Mouse (Mus musculus): ENCODE data around the gene Caprin1. TPM values are rescaled to one million over a fixed set of nuclear protein-coding genes. Genes with fewer than 3 reads are reported as not detected.

Gene Caprin1
- polyA plus RNA-seq, 1 experiment from 2014 or later, result 317 TPM

DNA sequence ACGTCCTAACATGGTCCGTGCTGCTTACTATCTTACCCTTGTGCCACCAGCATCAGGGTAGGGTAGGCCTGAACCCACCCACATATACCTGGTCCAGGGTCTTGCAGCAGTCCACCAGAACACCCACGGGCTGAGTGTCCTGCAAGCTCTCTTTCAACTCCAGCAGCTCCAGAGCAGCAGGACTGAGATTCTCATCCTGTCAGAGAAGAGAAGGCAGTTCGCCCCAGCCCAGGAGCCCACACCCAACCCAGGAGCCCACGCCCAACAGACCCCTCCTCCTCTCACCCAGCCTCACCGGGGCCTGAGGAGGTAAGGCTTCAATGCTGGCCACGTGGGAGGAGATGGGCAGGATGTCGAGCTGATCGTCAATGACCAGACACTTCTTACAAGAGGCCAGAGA lies 49.6 kb downstream of the Caprin1 start:
- H3K27ac ChIP-seq, result no peak overlapping the region
- no peak overlapping the region for H3K4me2 ChIP-seq
- no peak overlapping the region for H3K9ac ChIP-seq
- 84% methylated on average over 9 of the region's 9 CpGs for WGBS
- H3K9me3 ChIP-seq, result no peaks in the 10 kb centered on the region
- no peaks in the 10 kb centered on the region for H3K27me3 ChIP-seq
- no peaks in the 10 kb centered on the region for H3K4me1 ChIP-seq
- peaks cover 53% of the 10 kb centered on the region for H3K36me3 ChIP-seq
- ATAC-seq (ENCODE audit: borderline replicate concordance, extremely low read depth, low FRiP score, low TSS enrichment), result no peak
- no peak overlapping the region for H3K4me3 ChIP-seq

DNA sequence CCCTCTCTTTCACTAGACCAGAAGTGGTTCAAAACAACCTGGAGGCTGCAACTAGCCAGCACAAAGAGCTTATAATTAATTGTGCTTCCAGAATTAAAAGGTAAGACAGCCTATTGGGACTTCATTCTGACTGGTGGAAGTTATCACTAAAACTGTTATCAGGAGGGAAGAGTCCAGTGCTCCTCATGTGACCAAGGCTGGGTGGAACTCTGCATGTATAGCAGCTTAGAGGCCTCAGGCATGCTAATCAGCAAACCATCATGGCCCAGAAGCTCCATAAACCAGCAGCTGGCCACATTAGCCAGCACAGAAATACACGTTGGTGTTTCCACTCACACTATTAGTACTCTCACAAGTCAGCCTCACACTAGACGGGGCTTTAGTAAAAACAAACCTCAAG lies 50.7 kb downstream of the Caprin1 start:
- H3K9ac ChIP-seq, result no peak overlapping the region
- H3K4me3 ChIP-seq, result no peak overlapping the region
- no peaks in the 10 kb centered on the region for H3K9me3 ChIP-seq
- WGBS, result 81% methylated on average over 2 of the region's 2 CpGs
- H3K4me1 ChIP-seq, result no peaks in the 10 kb centered on the region
- ATAC-seq (ENCODE audit: borderline replicate concordance, extremely low read depth, low FRiP score, low TSS enrichment), result no peak
- peaks cover 53% of the 10 kb centered on the region for H3K36me3 ChIP-seq
- no peaks in the 10 kb centered on the region for H3K27me3 ChIP-seq
- H3K27ac ChIP-seq, result no peak overlapping the region
- no peak overlapping the region for H3K4me2 ChIP-seq

DNA sequence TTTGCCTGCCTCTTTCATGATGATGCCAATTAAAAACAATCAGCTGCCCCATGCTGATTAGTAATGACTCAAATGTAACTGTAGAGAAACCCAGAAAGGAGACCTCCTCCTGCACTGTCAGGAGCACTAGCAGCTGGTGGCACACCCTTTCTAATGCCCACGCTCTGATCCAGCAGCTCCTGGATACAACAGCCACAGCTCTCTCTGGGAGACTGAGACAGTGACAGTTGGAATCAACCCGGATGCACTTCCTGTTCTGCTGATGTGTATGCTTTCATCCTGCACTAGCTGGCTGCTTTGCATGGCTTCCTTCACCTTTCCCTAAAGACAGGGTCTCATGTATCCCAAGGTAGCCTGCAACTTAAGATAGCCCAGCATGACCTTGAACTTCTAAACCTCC lies 51.4 kb downstream of the Caprin1 start:
- Histone ChIP-seq H3K27me3 (no peaks in the 10 kb centered on the region), H3K4me1 (no peaks in the 10 kb centered on the region), H3K9ac (no peak overlapping the region), H3K4me2 (no peak overlapping the region), H3K4me3 (no peak overlapping the region), H3K27ac (no peak overlapping the region), H3K9me3 (no peaks in the 10 kb centered on the region), H3K36me3 (peaks cover 48% of the 10 kb centered on the region)
- WGBS, result 79% methylated on average over 2 of the region's 2 CpGs
- no peak for ATAC-seq (ENCODE audit: borderline replicate concordance, extremely low read depth, low FRiP score, low TSS enrichment)

DNA sequence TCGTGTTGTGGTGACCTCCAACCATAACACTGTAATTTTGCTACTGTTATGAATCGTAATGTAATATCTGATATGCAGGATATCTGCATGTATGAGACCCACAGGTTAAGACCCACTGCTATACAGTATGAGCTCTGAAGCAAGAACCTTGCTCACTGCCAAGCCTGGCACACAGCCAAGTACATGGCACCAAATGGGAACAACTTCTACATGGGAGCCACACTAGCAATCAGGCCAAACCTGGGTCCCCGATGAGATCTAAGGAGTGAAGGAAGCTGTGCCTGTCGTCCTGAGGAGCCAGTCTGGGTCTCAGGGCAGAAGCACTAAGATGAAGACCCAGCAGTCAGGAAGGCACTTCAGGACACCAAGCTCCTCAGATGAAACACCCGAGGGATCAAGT lies 52.0 kb downstream of the Caprin1 start:
- peaks cover 48% of the 10 kb centered on the region for H3K36me3 ChIP-seq

DNA sequence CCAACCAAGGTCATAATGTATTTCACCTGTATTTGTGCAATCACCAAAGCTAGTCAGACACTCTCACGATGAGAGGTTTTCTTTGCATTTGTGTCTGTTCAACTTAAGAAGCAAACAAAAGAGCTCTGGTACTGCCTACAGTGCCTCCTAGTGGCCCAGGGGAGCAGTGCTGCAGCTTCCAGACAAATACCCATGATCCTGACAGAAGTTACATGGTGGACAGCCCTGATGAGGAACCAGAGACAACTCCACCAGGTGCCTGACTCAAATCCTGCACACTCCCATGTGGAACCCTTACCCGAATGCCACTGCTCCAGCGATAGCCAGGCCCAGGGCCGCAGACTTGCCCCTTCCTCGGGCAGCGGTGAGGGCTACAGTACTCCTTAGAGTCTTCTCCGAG lies 53.5 kb downstream of the Caprin1 start:
- no peak for ATAC-seq (ENCODE audit: borderline replicate concordance, extremely low read depth, low FRiP score, low TSS enrichment)
- WGBS, result 83% methylated on average over 7 of the region's 7 CpGs
- Histone ChIP-seq H3K36me3 (peaks cover 44% of the 10 kb centered on the region), H3K27me3 (no peaks in the 10 kb centered on the region), H3K4me3 (no peak overlapping the region), H3K4me1 (no peaks in the 10 kb centered on the region), H3K9me3 (no peaks in the 10 kb centered on the region), H3K4me2 (no peak overlapping the region), H3K27ac (no peak overlapping the region), H3K9ac (no peak overlapping the region)

More for the DNA sequence above, 52.0 kb downstream of the Caprin1 start:
- no peaks in the 10 kb centered on the region for H3K27me3 ChIP-seq
- H3K9ac ChIP-seq, result no peak overlapping the region
- WGBS, result 87% methylated on average over 5 of the region's 5 CpGs
- no peak overlapping the region for H3K4me2 ChIP-seq
- no peak overlapping the region for H3K27ac ChIP-seq
- H3K4me1 ChIP-seq, result no peaks in the 10 kb centered on the region
- ATAC-seq (ENCODE audit: borderline replicate concordance, extremely low read depth, low FRiP score, low TSS enrichment), result no peak
- H3K9me3 ChIP-seq, result no peaks in the 10 kb centered on the region
- no peak overlapping the region for H3K4me3 ChIP-seq

DNA sequence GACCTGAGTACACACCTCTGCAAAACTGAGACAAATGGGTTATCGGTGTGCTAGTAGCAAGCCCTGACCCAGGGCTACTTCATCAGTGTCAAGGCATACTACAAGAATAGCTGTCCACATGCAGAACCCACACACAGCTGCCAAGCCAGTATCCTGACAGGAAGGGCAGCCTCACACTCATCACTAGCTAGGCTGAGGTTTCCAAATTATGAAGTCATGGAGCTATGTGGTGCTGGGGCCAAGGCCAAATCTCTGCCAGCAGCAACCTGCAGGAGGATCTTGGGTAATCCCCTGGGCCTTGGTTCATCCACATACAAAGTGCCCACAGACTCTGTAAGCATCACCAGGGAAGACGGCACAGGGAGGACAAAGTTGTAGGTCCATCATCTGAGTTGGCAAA lies 53.9 kb downstream of the Caprin1 start:
- no peaks in the 10 kb centered on the region for H3K4me1 ChIP-seq
- WGBS, result 93% methylated on average over 2 of the region's 2 CpGs
- no peak overlapping the region for H3K27ac ChIP-seq
- H3K36me3 ChIP-seq, result peaks cover 40% of the 10 kb centered on the region
- H3K9me3 ChIP-seq, result no peaks in the 10 kb centered on the region
- no peak for ATAC-seq (ENCODE audit: borderline replicate concordance, extremely low read depth, low FRiP score, low TSS enrichment)
- no peak overlapping the region for H3K4me2 ChIP-seq
- H3K4me3 ChIP-seq, result no peak overlapping the region
- H3K9ac ChIP-seq, result no peak overlapping the region
- H3K27me3 ChIP-seq, result no peaks in the 10 kb centered on the region

DNA sequence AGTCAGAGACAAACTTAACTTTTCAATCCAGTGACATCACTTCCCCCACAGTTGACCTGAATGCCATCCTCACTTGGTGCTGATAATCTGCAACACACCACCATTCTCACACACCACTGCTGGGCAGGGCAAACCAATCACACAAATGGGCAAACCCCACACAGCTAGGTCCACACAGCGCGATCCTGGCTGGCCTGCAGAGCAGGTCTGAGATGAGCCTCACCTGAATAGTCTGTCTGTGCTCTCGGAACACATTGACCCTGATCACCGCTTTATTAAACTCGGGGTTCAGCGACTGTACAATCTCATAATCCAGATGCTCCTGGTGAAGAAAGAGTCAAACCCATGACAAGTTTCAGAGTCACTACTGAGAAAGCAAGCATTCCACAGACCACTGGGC lies 54.6 kb downstream of the Caprin1 start:
- peaks cover 35% of the 10 kb centered on the region for H3K36me3 ChIP-seq
- WGBS, result 95% methylated on average over 6 of the region's 6 CpGs

DNA sequence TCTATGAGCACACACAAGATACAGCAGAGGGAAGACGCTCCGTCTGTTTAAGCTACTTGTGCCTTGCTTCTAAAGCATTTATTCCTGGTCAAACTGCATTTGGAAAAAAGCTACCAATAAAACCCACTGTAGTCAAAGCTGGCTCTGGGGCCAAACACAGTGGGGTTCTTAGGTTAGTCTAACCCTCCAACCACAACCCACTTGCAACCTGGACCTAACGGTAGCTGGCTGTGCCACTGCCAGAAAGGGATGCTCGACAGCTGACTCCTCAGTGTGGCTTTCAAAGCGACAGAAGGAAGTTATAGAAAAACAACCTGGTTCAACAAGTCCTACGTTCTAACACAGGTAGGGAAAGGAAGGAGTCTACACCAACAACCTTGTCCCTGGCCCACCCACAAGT lies 66.0 kb downstream of the Caprin1 start:
- Histone ChIP-seq H3K4me1 (no peaks in the 10 kb centered on the region), H3K27me3 (no peaks in the 10 kb centered on the region), H3K4me2 (no peak overlapping the region), H3K27ac (no peak overlapping the region), H3K36me3 (peaks cover 50% of the 10 kb centered on the region), H3K9me3 (no peaks in the 10 kb centered on the region), H3K4me3 (no peak overlapping the region), H3K9ac (no peak overlapping the region)
- no peak for ATAC-seq (ENCODE audit: borderline replicate concordance, extremely low read depth, low FRiP score, low TSS enrichment)
- 91% methylated on average over 6 of the region's 6 CpGs for WGBS

More for the DNA sequence above, 54.6 kb downstream of the Caprin1 start:
- Histone ChIP-seq H3K4me2 (no peak overlapping the region), H3K4me1 (no peaks in the 10 kb centered on the region), H3K9ac (no peak overlapping the region), H3K27me3 (no peaks in the 10 kb centered on the region), H3K27ac (no peak overlapping the region), H3K9me3 (no peaks in the 10 kb centered on the region), H3K4me3 (no peak overlapping the region)
- ATAC-seq (ENCODE audit: borderline replicate concordance, extremely low read depth, low FRiP score, low TSS enrichment), result no peak

DNA sequence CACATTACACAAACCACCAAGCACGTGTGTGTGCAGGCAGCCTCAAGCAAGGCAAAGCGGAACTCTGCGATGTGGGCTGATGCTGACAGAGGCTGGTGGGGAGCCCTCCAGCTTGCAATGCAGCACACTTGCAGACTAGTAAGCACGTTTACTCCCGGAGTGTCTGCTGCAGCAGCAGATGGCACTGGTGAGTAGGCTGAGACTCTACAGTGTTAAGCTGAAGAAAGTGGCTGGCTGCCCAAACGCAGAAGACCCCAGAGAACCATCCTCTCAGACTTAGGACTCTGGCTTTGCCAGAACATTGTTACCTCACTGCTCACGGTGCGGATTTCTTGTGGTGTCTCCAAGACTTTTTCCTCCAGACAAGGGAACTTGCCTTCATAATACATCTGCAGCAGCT lies 66.5 kb downstream of the Caprin1 start:
- Histone ChIP-seq H3K9ac (no peak overlapping the region), H3K27me3 (no peaks in the 10 kb centered on the region), H3K27ac (no peak overlapping the region), H3K4me3 (no peak overlapping the region), H3K9me3 (no peaks in the 10 kb centered on the region), H3K4me2 (no peak overlapping the region), H3K4me1 (no peaks in the 10 kb centered on the region), H3K36me3 (peaks cover 47% of the 10 kb centered on the region)
- WGBS, result 83% methylated on average over 8 of the region's 8 CpGs
- no peak for ATAC-seq (ENCODE audit: borderline replicate concordance, extremely low read depth, low FRiP score, low TSS enrichment)

DNA sequence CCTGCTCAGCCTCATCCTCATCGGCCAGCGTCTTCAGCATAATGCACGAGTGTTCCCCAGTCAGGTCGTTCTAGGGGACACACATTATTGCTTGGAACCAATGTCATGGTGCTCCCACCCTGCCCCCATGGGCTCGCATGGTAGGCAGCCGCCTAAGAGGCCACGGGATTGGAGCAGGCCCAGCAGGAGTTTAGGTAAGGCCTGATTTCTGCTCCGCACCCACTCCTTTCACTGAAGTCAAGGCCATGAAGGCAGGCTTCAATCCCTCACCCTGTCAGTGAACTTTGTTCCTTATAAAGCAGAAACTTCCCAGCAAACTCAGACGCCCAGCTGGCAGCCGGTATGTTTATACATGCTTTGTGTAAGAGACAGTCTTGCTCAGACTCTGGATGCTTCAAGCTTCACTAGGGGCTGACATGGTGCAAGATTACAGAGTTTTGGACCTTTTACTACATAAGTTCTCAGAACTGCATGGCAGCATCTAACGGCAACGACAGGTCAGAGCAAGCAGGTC lies 69.4 kb downstream of the Caprin1 start:
- H3K36me3 ChIP-seq, result peaks cover 51% of the 10 kb centered on the region
- no peak for ATAC-seq (ENCODE audit: borderline replicate concordance, extremely low read depth, low FRiP score, low TSS enrichment)
- H3K4me2 ChIP-seq, result no peak overlapping the region
- H3K4me1 ChIP-seq, result no peaks in the 10 kb centered on the region
- H3K27me3 ChIP-seq, result no peaks in the 10 kb centered on the region
- no peaks in the 10 kb centered on the region for H3K9me3 ChIP-seq
- H3K9ac ChIP-seq, result no peak overlapping the region
- WGBS, result 73% methylated on average over 12 of the region's 12 CpGs
- no peak overlapping the region for H3K4me3 ChIP-seq
- no peak overlapping the region for H3K27ac ChIP-seq

DNA sequence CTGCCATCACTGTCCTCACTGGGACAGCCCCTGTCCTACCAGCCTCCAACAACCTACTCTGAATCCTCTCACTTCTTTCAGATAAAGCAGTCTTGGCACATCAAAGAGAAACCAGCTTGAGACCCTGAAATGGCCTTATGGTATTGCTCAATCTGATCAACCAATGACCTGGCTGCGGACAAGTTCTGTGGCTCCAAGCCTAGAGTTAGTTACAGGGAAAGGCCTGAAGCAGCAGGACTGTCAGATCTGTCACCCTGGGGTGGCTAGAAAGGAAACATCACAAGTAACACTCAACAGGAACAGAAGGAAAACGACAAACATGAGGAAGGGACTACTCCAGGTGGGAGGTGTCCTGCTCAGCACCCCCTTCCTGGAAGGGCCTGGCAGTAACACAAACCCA lies 72.9 kb downstream of the Caprin1 start:
- 82% methylated on average over 2 of the region's 2 CpGs for WGBS
- no peak for ATAC-seq (ENCODE audit: borderline replicate concordance, extremely low read depth, low FRiP score, low TSS enrichment)
- Histone ChIP-seq H3K9ac (no peak overlapping the region), H3K9me3 (no peaks in the 10 kb centered on the region), H3K4me3 (no peak overlapping the region), H3K27ac (no peak overlapping the region), H3K4me1 (no peaks in the 10 kb centered on the region), H3K27me3 (no peaks in the 10 kb centered on the region), H3K4me2 (no peak overlapping the region), H3K36me3 (peaks cover 53% of the 10 kb centered on the region)

DNA sequence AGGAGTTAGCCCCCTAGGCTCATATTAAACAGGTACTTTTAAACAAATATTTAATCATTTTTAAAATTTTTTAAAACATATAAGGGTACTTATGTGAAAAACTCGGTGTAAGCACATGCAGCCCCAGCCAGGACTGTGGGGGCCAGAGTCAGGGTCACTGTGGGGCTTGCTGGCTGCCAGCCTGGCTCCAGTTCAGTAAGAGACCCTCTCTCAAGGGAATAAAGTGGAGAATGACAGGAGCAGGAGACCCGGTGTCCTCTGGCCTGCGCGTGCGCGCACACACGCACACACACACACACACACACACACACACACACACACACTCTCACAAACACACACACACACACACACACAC lies 78.2 kb downstream of the Caprin1 start:
- no peak overlapping the region for H3K4me2 ChIP-seq
- H3K36me3 ChIP-seq, result peaks cover 37% of the 10 kb centered on the region
- H3K27ac ChIP-seq, result peak overlapping the region; percentile 75
- H3K9me3 ChIP-seq, result no peaks in the 10 kb centered on the region
- peaks cover 7% of the 10 kb centered on the region; the same call in 1 of the 2 replicates for H3K4me1 ChIP-seq
- 84% methylated on average over 7 of the region's 7 CpGs for WGBS
- no peak overlapping the region for H3K9ac ChIP-seq
- no peak overlapping the region for H3K4me3 ChIP-seq
- no peaks in the 10 kb centered on the region for H3K27me3 ChIP-seq
- ATAC-seq (ENCODE audit: borderline replicate concordance, extremely low read depth, low FRiP score, low TSS enrichment), result peak; percentile 54
